Mouse (Mus musculus) frontal cortex, postnatal 10 days (tissue): ENCODE data around the gene Mrps21.
"Not testable (repeated sequence)": the region's sequence is repeated elsewhere in the genome, so short reads cannot be mapped to it uniquely, and the experiment has no call there.

Source experiments
- DNase-seq, 2 experiments: peaks; one replicate each; pipeline ENCODE4 v3.0.0; 2022; ENCODE audit warnings: low spot score in 2 of 2, mixed read lengths in 1 of 2

Gene Mrps21

GRCm38 (mm10) chr3:95871392-95871867 lies at the start of gene Mrps21:
Mrps21 (minus strand) TSS chr3:95871519.
- DNase-seq: peak; percentile 80

- DNase-seq: not testable (repeated sequence)
Measured at GRCm38 (mm10) chr3:95920532-95920931, 49.2 kb upstream of the Mrps21 start.

- no peak for DNase-seq
Measured at GRCm38 (mm10) chr3:95916760-95917159, 45.4 kb upstream of the Mrps21 start.

GRCm38 (mm10) chr3:95914706-95915105 lies 43.4 kb upstream of the Mrps21 start:
- no peak for DNase-seq

- no peak for DNase-seq
Measured at GRCm38 (mm10) chr3:95907613-95908012, 36.3 kb upstream of the Mrps21 start.

GRCm38 (mm10) chr3:95906860-95907259 lies 35.5 kb upstream of the Mrps21 start:
- DNase-seq: no peak

GRCm38 (mm10) chr3:95905940-95906492 lies 34.7 kb upstream of the Mrps21 start:
- DNase-seq: no peak

- no peak for DNase-seq
Measured at GRCm38 (mm10) chr3:95905146-95905939, 34.0 kb upstream of the Mrps21 start.

- no peak for DNase-seq
Measured at GRCm38 (mm10) chr3:95904568-95904967, 33.2 kb upstream of the Mrps21 start, which contains the start of gene Car14. Car14 (minus strand) TSS chr3:95904691.

GRCm38 (mm10) chr3:95903753-95904502 lies 32.6 kb upstream of the Mrps21 start:
- no peak for DNase-seq

GRCm38 (mm10) chr3:95902643-95903042 lies 31.3 kb upstream of the Mrps21 start:
- no peak for DNase-seq

GRCm38 (mm10) chr3:95902373-95902625 lies 31.0 kb upstream of the Mrps21 start:
- no peak for DNase-seq

- no peak for DNase-seq
Measured at GRCm38 (mm10) chr3:95901616-95902372, 30.5 kb upstream of the Mrps21 start.

GRCm38 (mm10) chr3:95899800-95900524 lies 28.6 kb upstream of the Mrps21 start:
- no peak for DNase-seq

GRCm38 (mm10) chr3:95895501-95895900 lies 24.2 kb upstream of the Mrps21 start:
- not testable (repeated sequence) for DNase-seq

- peak in 1 of 2 experiments; percentile 49 for DNase-seq
Measured at GRCm38 (mm10) chr3:95894317-95895160, 23.2 kb upstream of the Mrps21 start.

- DNase-seq: peak; percentile 95
Measured at GRCm38 (mm10) chr3:95893606-95894316, 22.4 kb upstream of the Mrps21 start, which contains the start of gene Aph1a. Aph1a (plus strand) TSS chr3:95893969.

GRCm38 (mm10) chr3:95893126-95893525 lies 21.8 kb upstream of the Mrps21 start:
- DNase-seq: no peak
